Mouse (Mus musculus) heart, embryonic 11.5 days (tissue): ENCODE measurements around the gene Ptpa. TPM values are rescaled to one million over a fixed set of nuclear protein-coding genes. Genes with fewer than 3 reads are reported as not detected.

Source experiments
- ATAC-seq: fragments of 200-750 bp; cut with Nextera tagmentation; replicated peaks from 2 replicates; pipeline ENCODE4 v1.8.0; 2017; ENCODE audit warnings: moderate library complexity; ENCODE audit not compliant: insufficient number of reproducible peaks, low FRiP score, low TSS enrichment
- H3K27ac ChIP-seq: fragments of 300-500 bp; sonication (generic); 2 replicates; pipeline ENCODE4 v1.5.1; 2014; ENCODE audit warnings: mild to moderate bottlenecking, low read depth, low read length
- H3K27me3 ChIP-seq: fragments of 300-500 bp; sonication (generic); 2 replicates; pipeline ENCODE4 v1.6.1; 2014; ENCODE audit warnings: mild to moderate bottlenecking, low read length, mixed read lengths; ENCODE audit not compliant: control insufficient read depth, insufficient read depth
- H3K36me3 ChIP-seq: fragments of 300-500 bp; sonication (generic); 2 replicates; pipeline ENCODE4 v1.6.1; 2014; ENCODE audit warnings: mild to moderate bottlenecking, low read length, moderate library complexity, mixed read lengths; ENCODE audit not compliant: control insufficient read depth, insufficient read depth
- H3K4me1 ChIP-seq: fragments of 300-500 bp; sonication (generic); 2 replicates; pipeline ENCODE4 v1.6.1; 2014; ENCODE audit warnings: low read length; ENCODE audit not compliant: control insufficient read depth, insufficient read depth
- H3K4me2 ChIP-seq: fragments of 300-500 bp; sonication (generic); 2 replicates; pipeline ENCODE4 v1.6.1; 2014; ENCODE audit warnings: mild to moderate bottlenecking, moderate library complexity
- H3K4me3 ChIP-seq: fragments of 300-500 bp; sonication (generic); 2 replicates; pipeline ENCODE4 v1.5.1; 2014; ENCODE audit warnings: low read depth, low read length
- H3K9ac ChIP-seq: fragments of 300-500 bp; sonication (generic); 2 replicates; pipeline ENCODE4 v1.6.1; 2014; ENCODE audit warnings: mild to moderate bottlenecking, low read depth, low read length, moderate library complexity
- H3K9me3 ChIP-seq: fragments of 300-500 bp; sonication (generic); replicated peaks from 2 replicates; pipeline ENCODE4 v1.6.1; 2016; ENCODE audit warnings: low read length; ENCODE audit not compliant: control insufficient read depth
- WGBS: fragments of 180-500 bp; shearing (Covaris S2); extraction: QIAGEN DNeasy Blood & Tissue Kit; methylation state at CpG from one replicate; pipeline ENCODE4 v1.1.7; 2014; ENCODE audit not compliant: insufficient replicate concordance; 5-methylcytosine and 5-hydroxymethylcytosine counted together
- polyA plus RNA-seq: library from polyadenylated mRNA; unstranded; fragments of >200 nt; fragmentation: Nextera tagmentation; extraction: Ambion mirVana; gene quantifications from 2 replicates; pipeline ENCODE4 v1.2.1, GENCODE M21; 2014

Gene Ptpa
- polyA plus RNA-seq, 1 experiment from 2014 or later: 63.5 TPM

DNA sequence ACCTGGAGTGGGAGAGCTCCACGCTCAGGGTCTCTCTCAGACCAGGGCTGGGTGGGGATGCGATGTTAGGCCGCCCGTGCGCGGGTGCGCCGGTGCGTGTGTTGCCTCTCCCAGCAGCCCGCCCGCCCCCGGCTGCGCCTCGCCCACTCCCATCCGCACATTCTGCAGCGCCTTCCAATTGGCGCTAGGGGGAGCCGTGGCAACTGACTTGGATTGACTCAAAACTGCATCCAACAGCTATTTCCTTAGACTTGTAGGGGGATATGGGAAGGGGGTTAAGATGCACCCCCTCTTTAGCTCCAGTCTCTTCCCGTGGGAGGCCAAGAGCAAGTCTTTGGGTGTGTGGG lies 53.9 kb downstream of the Ptpa start:
- Histone ChIP-seq H3K36me3 (no peaks in the 10 kb centered on the region), H3K27me3 (no peaks in the 10 kb centered on the region; the same call in none of the 2 replicates), H3K4me3 (peak overlapping the region; percentile 56), H3K9ac (peak overlapping the region; percentile 85), H3K27ac (peak overlapping the region; percentile 82; the same call in 1 of the 2 replicates), H3K4me1 (peaks cover 29% of the 10 kb centered on the region), H3K4me2 (peak overlapping the region; percentile 96), H3K9me3 (no peaks in the 10 kb centered on the region)
- 1% methylated on average over 19 of the region's 19 CpGs for WGBS
- ATAC-seq: 0 out of 2 replicates have a peak, but pooled peaks have one; percentile 8

- Histone ChIP-seq H3K4me2 (peak overlapping the region; percentile 96), H3K4me3 (peak overlapping the region; percentile 56), H3K4me1 (peaks cover 29% of the 10 kb centered on the region), H3K36me3 (no peaks in the 10 kb centered on the region), H3K27me3 (peaks cover 5% of the 10 kb centered on the region), H3K9me3 (no peaks in the 10 kb centered on the region), H3K9ac (peak overlapping the region; percentile 85), H3K27ac (peak overlapping the region; percentile 82)
- under 1% methylated on average over 46 of the region's 46 CpGs for WGBS
- ATAC-seq: no peak
These were observed 54.5 kb downstream of the Ptpa start for GRCm38 (mm10) chr2:30470143-30470946.

- Histone ChIP-seq H3K4me2 (peak overlapping the region; percentile 96), H3K9me3 (no peaks in the 10 kb centered on the region), H3K9ac (peak overlapping the region; percentile 85), H3K27me3 (peaks cover 10% of the 10 kb centered on the region), H3K36me3 (no peaks in the 10 kb centered on the region), H3K4me3 (peak overlapping the region; percentile 12; the same call in 1 of the 2 replicates), H3K4me1 (peaks cover 29% of the 10 kb centered on the region), H3K27ac (peak overlapping the region; percentile 73)
- 14% methylated on average over 8 of the region's 8 CpGs for WGBS
- no peak for ATAC-seq
These were observed 55.2 kb downstream of the Ptpa start for GRCm38 (mm10) chr2:30471051-30471450.

DNA sequence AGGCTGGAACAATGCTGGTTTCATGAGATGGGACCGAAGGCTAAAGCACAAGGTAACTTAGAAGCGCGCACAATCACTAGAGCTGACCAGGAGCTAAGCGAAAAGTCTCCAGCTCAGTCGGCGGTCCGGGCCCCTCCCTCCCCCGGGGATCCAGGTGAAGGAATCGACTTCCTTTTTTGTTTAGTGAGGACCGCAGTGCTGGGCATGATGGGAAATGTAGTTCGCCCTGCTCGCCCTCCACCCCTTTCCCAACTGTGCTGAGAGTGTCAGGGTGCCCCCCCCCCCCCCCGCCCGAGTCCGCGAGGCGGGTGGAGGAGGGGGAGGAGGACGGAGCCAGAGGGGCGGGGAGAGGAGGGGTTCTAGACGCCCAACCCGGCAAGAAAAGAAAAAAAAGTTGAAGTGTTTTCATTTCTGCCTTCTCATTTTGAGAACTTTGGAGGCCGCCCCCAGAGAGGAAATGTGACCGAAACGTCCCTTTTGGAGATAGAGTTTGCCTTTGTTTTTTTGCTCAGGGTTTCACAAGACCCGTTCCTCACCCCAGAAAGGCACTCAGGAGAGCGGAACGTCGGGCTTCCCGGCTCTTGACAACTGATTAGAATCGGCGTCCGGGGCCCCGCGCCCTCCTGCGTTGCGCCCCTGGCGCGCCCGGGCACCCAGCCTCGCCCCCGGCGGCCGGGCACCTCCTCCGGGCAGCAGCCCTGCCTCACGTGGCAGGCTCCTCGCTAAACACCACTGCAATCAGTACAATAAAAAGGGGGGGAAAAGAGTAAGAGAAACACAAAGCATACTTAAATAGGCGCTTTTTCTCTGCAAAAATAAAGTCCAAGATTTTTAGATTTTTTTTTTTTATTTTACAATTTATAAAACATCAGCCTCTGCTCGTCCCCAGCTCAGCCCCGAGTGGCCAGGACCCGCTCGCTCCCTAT lies 56.2 kb downstream of the Ptpa start:
- Histone ChIP-seq H3K9me3 (no peaks in the 10 kb centered on the region), H3K36me3 (no peaks in the 10 kb centered on the region), H3K27me3 (peaks cover 10% of the 10 kb centered on the region), H3K4me2 (peak overlapping the region; percentile 96), H3K4me3 (peak overlapping the region; percentile 85), H3K27ac (peak overlapping the region; percentile 80), H3K9ac (peak overlapping the region; percentile 96), H3K4me1 (peaks cover 27% of the 10 kb centered on the region)
- under 1% methylated on average over 44 of the region's 51 CpGs for WGBS
- peak; percentile 39; the same call in 1 of the 2 replicates for ATAC-seq

- Histone ChIP-seq H3K4me2 (peak overlapping the region; percentile 96), H3K4me1 (peaks cover 19% of the 10 kb centered on the region), H3K27ac (peak overlapping the region; percentile 80), H3K36me3 (no peaks in the 10 kb centered on the region), H3K4me3 (peak overlapping the region; percentile 85), H3K27me3 (peaks cover 10% of the 10 kb centered on the region), H3K9me3 (no peaks in the 10 kb centered on the region), H3K9ac (peak overlapping the region; percentile 96)
- ATAC-seq: no peak
- WGBS: under 1% methylated on average over 59 of the region's 60 CpGs
These were observed 57.0 kb downstream of the Ptpa start for GRCm38 (mm10) chr2:30472731-30473351.

DNA sequence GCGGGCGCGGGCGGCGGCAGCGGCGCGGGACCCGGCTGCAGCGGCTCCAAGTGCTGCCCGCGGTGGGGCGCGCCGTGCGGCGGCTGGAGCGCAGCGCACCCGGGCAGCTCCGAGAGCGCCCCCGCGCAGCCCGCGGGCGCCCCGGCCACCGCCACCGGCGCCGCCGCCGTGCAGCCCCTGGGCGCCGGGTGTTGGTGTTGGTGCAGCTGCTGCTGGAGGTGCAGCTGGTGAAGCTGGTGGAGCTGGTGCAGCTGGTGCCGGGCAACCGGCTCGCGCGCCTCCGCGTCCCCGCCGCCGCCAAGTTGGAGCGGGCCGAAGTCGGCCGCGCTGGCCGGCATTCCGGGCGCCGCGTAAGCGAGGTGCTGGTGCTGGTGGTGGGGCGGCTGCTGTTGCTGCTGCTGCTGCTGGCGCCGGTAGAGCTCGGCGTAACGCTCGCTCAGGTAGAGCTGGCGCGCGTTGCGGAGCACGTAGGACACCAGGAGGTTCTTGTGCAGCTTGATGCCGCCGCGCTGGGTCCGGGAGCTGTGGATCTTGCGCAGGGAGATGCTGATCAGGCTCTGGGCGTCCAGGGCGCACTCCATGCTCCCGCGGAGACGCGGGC lies 57.7 kb downstream of the Ptpa start:
- H3K9ac ChIP-seq: peak overlapping the region; percentile 96
- H3K27ac ChIP-seq: peak overlapping the region; percentile 80
- ATAC-seq: no peak
- H3K4me2 ChIP-seq: peak overlapping the region; percentile 96
- under 1% methylated on average over 78 of the region's 80 CpGs for WGBS
- peak overlapping the region; percentile 85 for H3K4me3 ChIP-seq
- no peaks in the 10 kb centered on the region for H3K9me3 ChIP-seq
- peaks cover 10% of the 10 kb centered on the region for H3K27me3 ChIP-seq
- H3K4me1 ChIP-seq: peaks cover 19% of the 10 kb centered on the region
- H3K36me3 ChIP-seq: no peaks in the 10 kb centered on the region

GRCm38 (mm10) chr2:30474039-30474438 lies 58.2 kb downstream of the Ptpa start, which contains the start of gene Ier5l:
Ier5l (minus strand) TSS chr2:30474219.
- peak within 1 kb of the TSS; percentile 85 for H3K4me3 ChIP-seq
- WGBS: 1% methylated on average over 37 of the region's 37 CpGs
- peaks cover 17% of the 10 kb centered on the region for H3K4me1 ChIP-seq
- peak within 1 kb of the TSS; percentile 96 for H3K9ac ChIP-seq
- peaks cover 10% of the 10 kb centered on the region for H3K27me3 ChIP-seq
- no peaks in the 10 kb centered on the region for H3K9me3 ChIP-seq
- peak within 1 kb of the TSS; percentile 80 for H3K27ac ChIP-seq
- peak; percentile 67 for ATAC-seq
- H3K36me3 ChIP-seq: no peaks in the 10 kb centered on the region
- H3K4me2 ChIP-seq: peak within 1 kb of the TSS; percentile 96

DNA sequence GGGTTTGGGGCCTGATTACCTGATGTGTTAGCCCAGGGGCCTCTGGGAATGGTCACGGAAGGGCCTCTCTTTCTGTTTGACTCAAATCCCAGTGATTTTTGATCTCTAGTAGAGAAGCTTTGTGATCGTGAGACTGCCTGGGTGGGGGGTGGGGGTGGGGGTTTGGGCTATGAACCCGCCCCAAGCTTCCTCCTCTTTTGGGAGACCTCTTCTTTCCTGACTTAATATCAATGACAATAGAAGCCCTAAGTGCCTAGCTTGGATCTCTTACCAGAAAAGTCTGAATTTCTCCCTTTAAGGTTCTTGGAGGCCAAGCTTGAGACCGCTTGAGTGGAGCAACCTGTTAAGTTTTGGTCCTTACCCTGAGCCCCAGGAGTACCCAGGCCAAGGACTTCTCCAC lies 58.9 kb downstream of the Ptpa start:
- peak overlapping the region; percentile 85 for H3K4me3 ChIP-seq
- no peak for ATAC-seq

More for the DNA sequence above, 58.9 kb downstream of the Ptpa start:
- Histone ChIP-seq H3K9me3 (no peaks in the 10 kb centered on the region), H3K9ac (no peak overlapping the region), H3K4me1 (peaks cover 15% of the 10 kb centered on the region; the same call in 1 of the 2 replicates), H3K36me3 (no peaks in the 10 kb centered on the region), H3K27ac (no peak overlapping the region), H3K4me2 (peak overlapping the region; percentile 96), H3K27me3 (peaks cover 10% of the 10 kb centered on the region)
- WGBS: 33% methylated on average over 4 of the region's 4 CpGs
